Mouse (Mus musculus): ENCODE measurements around the gene Ptgr2. TPM values are rescaled to one million over a fixed set of nuclear protein-coding genes. Genes with fewer than 3 reads are reported as not detected.

Gene Ptgr2
- polyA plus RNA-seq, 1 experiment from 2014 or later: 17.8 TPM

GRCm38 (mm10) chr12:84365137-84365536 is 80.1 kb downstream of the Ptgr2 start:
- Histone ChIP-seq H3K36me3 (ENCODE audit: control insufficient read depth, insufficient read depth, low read length) (peaks cover 10% of the 10 kb centered on the region), H3K9me3 (replicated peaks; ENCODE audit: control insufficient read depth, low read length, poor library complexity, severe bottlenecking) (no peaks in the 10 kb centered on the region), H3K27ac (ENCODE audit: low read length) (no peak overlapping the region), H3K4me2 (ENCODE audit: low read length) (no peak overlapping the region), H3K4me1 (ENCODE audit: control insufficient read depth, insufficient read depth, low read length) (peaks cover 22% of the 10 kb centered on the region), H3K9ac (ENCODE audit: low read depth, low read length) (no peak overlapping the region), H3K27me3 (ENCODE audit: control insufficient read depth, insufficient read depth, low read depth, low read length) (no peaks in the 10 kb centered on the region), H3K4me3 (ENCODE audit: low read depth, low read length) (no peak overlapping the region)
- 97% methylated on average over 6 of the region's 6 CpGs for WGBS
- no peak for ATAC-seq

Other genes starting within 250 kb of the Ptgr2 start
- gene Acot4, start 246.9 kb upstream of the Ptgr2 start, polyA plus RNA-seq (2015; fragmentation: Nextera tagmentation; extraction: Ambion mirVana): 0.59 and 0.67 TPM in 2 replicates
- gene Gm49366, start 246.3 kb upstream of the Ptgr2 start, polyA plus RNA-seq (2015; fragmentation: Nextera tagmentation; extraction: Ambion mirVana): not detected in 2 replicates
- gene Acot3, start 233.1 kb upstream of the Ptgr2 start, polyA plus RNA-seq (2015; fragmentation: Nextera tagmentation; extraction: Ambion mirVana): 1.4 and 1.8 TPM in 2 replicates
- gene Acot5, start 215.9 kb upstream of the Ptgr2 start, polyA plus RNA-seq (2015; fragmentation: Nextera tagmentation; extraction: Ambion mirVana): 0.22 and 0.31 TPM in 2 replicates
- gene Acot6, start 184.6 kb upstream of the Ptgr2 start, polyA plus RNA-seq (2015; fragmentation: Nextera tagmentation; extraction: Ambion mirVana): 0.98 and 1.2 TPM in 2 replicates
- 9.1 and 10.9 TPM in 2 replicates for gene Dnal1, start 170.9 kb upstream of the Ptgr2 start, polyA plus RNA-seq (2015; fragmentation: Nextera tagmentation; extraction: Ambion mirVana)
- gene Pnma1, start 136.7 kb upstream of the Ptgr2 start, polyA plus RNA-seq (2015; fragmentation: Nextera tagmentation; extraction: Ambion mirVana): 8.2 and 9.3 TPM in 2 replicates
- gene Elmsan1, start 66.4 kb upstream of the Ptgr2 start, polyA plus RNA-seq (2015; fragmentation: Nextera tagmentation; extraction: Ambion mirVana): 2.7 and 3.6 TPM in 2 replicates
- gene Zfp410, start 31.6 kb downstream of the Ptgr2 start, polyA plus RNA-seq (2015; fragmentation: Nextera tagmentation; extraction: Ambion mirVana): 59.4 and 73.1 TPM in 2 replicates
- gene Coq6, start 76.4 kb downstream of the Ptgr2 start, polyA plus RNA-seq (2015; fragmentation: Nextera tagmentation; extraction: Ambion mirVana): 40.7 and 43.7 TPM in 2 replicates
- gene Fam161b, start 76.6 kb downstream of the Ptgr2 start, polyA plus RNA-seq (2015; fragmentation: Nextera tagmentation; extraction: Ambion mirVana): 21.1 and 24.0 TPM in 2 replicates
- 13.8 and 15.2 TPM in 2 replicates for gene Entpd5, start 123.8 kb downstream of the Ptgr2 start, polyA plus RNA-seq (2015; fragmentation: Nextera tagmentation; extraction: Ambion mirVana)
- gene Bbof1, start 123.8 kb downstream of the Ptgr2 start, polyA plus RNA-seq (2015; fragmentation: Nextera tagmentation; extraction: Ambion mirVana): 4.6 and 4.7 TPM in 2 replicates
- 22.3 and 22.4 TPM in 2 replicates for gene Rnf113a2, start 132.0 kb downstream of the Ptgr2 start, polyA plus RNA-seq (2015; fragmentation: Nextera tagmentation; extraction: Ambion mirVana)
- 33.6 and 34.2 TPM in 2 replicates for gene Aldh6a1, start 165.8 kb downstream of the Ptgr2 start, polyA plus RNA-seq (2015; fragmentation: Nextera tagmentation; extraction: Ambion mirVana)
- 36.1 and 37.7 TPM in 2 replicates for gene Lin52, start 166.2 kb downstream of the Ptgr2 start, polyA plus RNA-seq (2015; fragmentation: Nextera tagmentation; extraction: Ambion mirVana)

All from midbrain, embryonic 16.5 days (tissue).